Mouse (Mus musculus): ENCODE data around the gene Zfp617. TPM values are rescaled to one million over a fixed set of nuclear protein-coding genes. Genes with fewer than 3 reads are reported as not detected.
A peak's percentile ranks its signal among the peaks of the same experiment; 100 is the strongest.

Gene Zfp617
- polyA plus RNA-seq, 1 experiment from 2014 or later: 5.2 TPM

GRCm38 (mm10) chr8:71906809-71907208, 1.6 kb upstream of the Zfp617 start:
- DNase-seq (no peak), ATAC-seq (no peak)
- 68% methylated on average over 1 of the region's 1 CpGs for WGBS (ENCODE audit: insufficient replicate concordance)
- Histone ChIP-seq H3K9ac (replicated peaks) (no peak overlapping the region), H3K27ac (ENCODE audit: low read depth) (no peak overlapping the region), H3K9me3 (ENCODE audit: low read length) (no peaks in the 10 kb centered on the region), H3K4me2 (ENCODE audit: low read depth, low read length) (no peak overlapping the region), H3K27me3 (ENCODE audit: insufficient read depth, low read length) (no peaks in the 10 kb centered on the region), H3K36me3 (replicated peaks; ENCODE audit: insufficient read depth, low read length) (no peaks in the 10 kb centered on the region), H3K4me3 (ENCODE audit: low read depth, low read length) (no peak overlapping the region), H3K4me1 (ENCODE audit: insufficient read depth) (no peaks in the 10 kb centered on the region)
- TF ChIP-seq CTCF (IDR thresholded peaks at IDR 0.05; ENCODE audit: low read depth) (no peak), EP300 (IDR thresholded peaks at IDR 0.05; ENCODE audit: low read depth) (no peak)

GRCm38 (mm10) chr8:71907798-71908257, 607 bp upstream of the Zfp617 start:
- WGBS (ENCODE audit: insufficient replicate concordance): 84% methylated on average over 5 of the region's 5 CpGs
- no peak for ATAC-seq
- Histone ChIP-seq H3K4me2 (ENCODE audit: low read depth, low read length) (peak overlapping the region; percentile 76; the same call in 1 of the 2 replicates), H3K4me1 (ENCODE audit: insufficient read depth) (no peaks in the 10 kb centered on the region), H3K4me3 (ENCODE audit: low read depth, low read length) (peak overlapping the region; percentile 71; the same call in 1 of the 2 replicates), H3K36me3 (replicated peaks; ENCODE audit: insufficient read depth, low read length) (no peaks in the 10 kb centered on the region), H3K27ac (ENCODE audit: low read depth) (peak overlapping the region; percentile 86; the same call in 1 of the 2 replicates), H3K9ac (replicated peaks) (no peak overlapping the region), H3K27me3 (ENCODE audit: insufficient read depth, low read length) (no peaks in the 10 kb centered on the region), H3K9me3 (ENCODE audit: low read length) (no peaks in the 10 kb centered on the region)
- TF ChIP-seq CTCF (IDR thresholded peaks at IDR 0.05; ENCODE audit: low read depth): no peak
- TF ChIP-seq EP300 (IDR thresholded peaks at IDR 0.05; ENCODE audit: low read depth): no peak; the same call in 1 of the 2 replicates
- no peak for DNase-seq

- Histone ChIP-seq H3K36me3 (replicated peaks; ENCODE audit: insufficient read depth, low read length) (0 out of 2 replicates have a peak, but pooled peaks cover 4% of the 10 kb centered on the region), H3K27me3 (ENCODE audit: insufficient read depth, low read length) (no peaks in the 10 kb centered on the region), H3K9me3 (ENCODE audit: low read length) (no peaks in the 10 kb centered on the region), H3K9ac (replicated peaks) (no peak overlapping the region), H3K4me3 (ENCODE audit: low read depth, low read length) (no peak overlapping the region), H3K27ac (ENCODE audit: low read depth) (no peak overlapping the region), H3K4me2 (ENCODE audit: low read depth, low read length) (no peak overlapping the region), H3K4me1 (ENCODE audit: insufficient read depth) (no peaks in the 10 kb centered on the region)
- WGBS (ENCODE audit: insufficient replicate concordance): 75% methylated on average over 2 of the region's 2 CpGs
- DNase-seq (no peak), ATAC-seq (no peak)
- TF ChIP-seq EP300 (IDR thresholded peaks at IDR 0.05; ENCODE audit: low read depth) (no peak), CTCF (IDR thresholded peaks at IDR 0.05; ENCODE audit: low read depth) (no peak)
These were observed 3.9 kb downstream of the Zfp617 start for GRCm38 (mm10) chr8:71912286-71912685.

GRCm38 (mm10) chr8:71922567-71923401, 14.3 kb downstream of the Zfp617 start:
- Histone ChIP-seq H3K4me2 (ENCODE audit: low read depth, low read length) (peak overlapping the region; percentile 80), H3K4me1 (ENCODE audit: insufficient read depth) (0 out of 2 replicates have a peak, but pooled peaks cover 5% of the 10 kb centered on the region), H3K4me3 (ENCODE audit: low read depth, low read length) (peak overlapping the region; percentile 89), H3K36me3 (replicated peaks; ENCODE audit: insufficient read depth, low read length) (no peaks in the 10 kb centered on the region), H3K27ac (ENCODE audit: low read depth) (peak overlapping the region; percentile 98), H3K9me3 (ENCODE audit: low read length) (no peaks in the 10 kb centered on the region), H3K27me3 (ENCODE audit: insufficient read depth, low read length) (no peaks in the 10 kb centered on the region), H3K9ac (replicated peaks) (peak overlapping the region; percentile 89)
- no peak for TF ChIP-seq CTCF (IDR thresholded peaks at IDR 0.05; ENCODE audit: low read depth)
- peak; percentile 29; the same call in 1 of the 2 replicates for TF ChIP-seq EP300 (IDR thresholded peaks at IDR 0.05; ENCODE audit: low read depth)
- ATAC-seq (peak; percentile 100), DNase-seq (peak; percentile 93)
- WGBS (ENCODE audit: insufficient replicate concordance): under 1% methylated on average over 56 of the region's 57 CpGs

DNA sequence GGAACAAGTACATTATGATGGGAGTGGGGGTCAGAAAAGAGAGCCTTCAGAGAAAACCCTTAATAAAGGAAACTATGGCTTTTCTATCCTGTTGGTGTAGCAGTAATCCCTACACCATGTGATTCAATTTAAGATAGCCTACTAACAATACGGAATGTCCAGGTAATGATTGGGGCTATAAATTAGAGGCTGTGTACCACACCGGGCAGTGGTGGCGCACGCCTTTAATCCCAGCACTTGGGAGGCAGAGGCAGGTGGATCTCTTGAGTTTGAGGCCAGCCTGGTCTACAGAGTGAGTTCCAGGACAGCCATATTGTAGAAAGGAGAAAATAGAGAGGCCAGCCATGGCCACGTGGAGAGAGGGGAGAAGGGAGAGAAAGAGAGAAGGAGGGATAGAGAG, 17.4 kb downstream of the Zfp617 start:
- H3K4me1 ChIP-seq (ENCODE audit: insufficient read depth): 0 out of 2 replicates have a peak, but pooled peaks cover 5% of the 10 kb centered on the region
- H3K4me2 ChIP-seq (ENCODE audit: low read depth, low read length): no peak overlapping the region
- DNase-seq (no peak), ATAC-seq (no peak)
- H3K27me3 ChIP-seq (ENCODE audit: insufficient read depth, low read length): no peaks in the 10 kb centered on the region
- 90% methylated on average over 5 of the region's 5 CpGs for WGBS (ENCODE audit: insufficient replicate concordance)
- TF ChIP-seq EP300 (IDR thresholded peaks at IDR 0.05; ENCODE audit: low read depth) (no peak), CTCF (IDR thresholded peaks at IDR 0.05; ENCODE audit: low read depth) (no peak)
- H3K9ac ChIP-seq (replicated peaks): no peak overlapping the region
- H3K4me3 ChIP-seq (ENCODE audit: low read depth, low read length): no peak overlapping the region
- H3K9me3 ChIP-seq (ENCODE audit: low read length): no peaks in the 10 kb centered on the region
- peaks cover 21% of the 10 kb centered on the region; the same call in 1 of the 2 replicates for H3K36me3 ChIP-seq (replicated peaks; ENCODE audit: insufficient read depth, low read length)
- H3K27ac ChIP-seq (ENCODE audit: low read depth): no peak overlapping the region

DNA sequence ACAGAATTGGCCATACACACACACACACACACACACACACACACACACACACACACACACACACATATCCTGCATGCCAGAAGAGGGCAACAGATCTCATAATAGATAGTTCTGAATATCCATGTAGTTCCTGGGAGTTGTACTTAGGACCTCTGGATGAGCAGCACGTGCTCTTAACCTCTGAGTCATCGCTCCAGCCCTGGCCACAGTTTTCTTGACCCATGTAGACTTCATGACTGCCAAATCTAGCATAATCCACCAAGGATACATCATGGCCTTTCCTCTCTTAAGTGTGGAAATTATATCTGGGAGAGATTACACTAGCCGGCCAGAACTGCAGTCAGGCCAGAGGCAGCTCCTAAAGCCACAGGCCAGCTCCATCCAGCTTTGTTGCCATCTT, 18.1 kb downstream of the Zfp617 start:
- Histone ChIP-seq H3K9me3 (ENCODE audit: low read length) (no peaks in the 10 kb centered on the region), H3K4me3 (ENCODE audit: low read depth, low read length) (no peak overlapping the region), H3K4me1 (ENCODE audit: insufficient read depth) (0 out of 2 replicates have a peak, but pooled peaks cover 5% of the 10 kb centered on the region), H3K4me2 (ENCODE audit: low read depth, low read length) (no peak overlapping the region), H3K36me3 (replicated peaks; ENCODE audit: insufficient read depth, low read length) (peaks cover 26% of the 10 kb centered on the region; the same call in 1 of the 2 replicates), H3K27ac (ENCODE audit: low read depth) (no peak overlapping the region), H3K9ac (replicated peaks) (no peak overlapping the region), H3K27me3 (ENCODE audit: insufficient read depth, low read length) (no peaks in the 10 kb centered on the region)
- ATAC-seq (no peak), DNase-seq (no peak)
- TF ChIP-seq EP300 (IDR thresholded peaks at IDR 0.05; ENCODE audit: low read depth) (no peak), CTCF (IDR thresholded peaks at IDR 0.05; ENCODE audit: low read depth) (no peak)
- 86% methylated on average over 3 of the region's 3 CpGs for WGBS (ENCODE audit: insufficient replicate concordance)

All from liver, postnatal 0 days (tissue).